Mouse (Mus musculus) stomach, postnatal 0 days (tissue): Measurements from ENCODE around the gene 1110004F10Rik.

ENCODE experiments used
- CTCF ChIP-seq: IDR thresholded peaks from 2 replicates; pipeline ENCODE4 v1.5.1; 2016; ENCODE audit warnings: antibody characterized with exemption, low read depth, mild to moderate bottlenecking, moderate library complexity
- EP300 ChIP-seq: optimal IDR thresholded peaks from 2 replicates; pipeline ENCODE3; 2016; ENCODE audit warnings: antibody characterized with exemption

- TF ChIP-seq CTCF: no peak
- no peak for TF ChIP-seq EP300
Measured at GRCm38 (mm10) chr7:116123597-116123985, 84.4 kb downstream of the 1110004F10Rik start.
